Mouse (Mus musculus) ES-E14 (cell line): ENCODE results near the gene Frem3.

ENCODE experiments used
- CHD2 ChIP-seq: IDR thresholded peaks from 2 replicates; pipeline ENCODE4 v1.6.1; 2014; ENCODE audit warnings: mild to moderate bottlenecking, low read depth, low read length, inconsistent platforms
- HCFC1 ChIP-seq: IDR thresholded peaks from 2 replicates; pipeline ENCODE4 v1.6.1; 2012; ENCODE audit warnings: low read length, inconsistent platforms, borderline replicate concordance; ENCODE audit not compliant: insufficient read depth
- MAFK ChIP-seq: IDR thresholded peaks from 2 replicates; pipeline ENCODE4 v1.6.1; 2014; ENCODE audit warnings: mild to moderate bottlenecking, low read depth, low read length, inconsistent platforms; ENCODE audit not compliant: insufficient read depth
- ZC3H11A ChIP-seq: IDR thresholded peaks from 2 replicates; pipeline ENCODE4 v1.6.1; 2012; ENCODE audit warnings: low read depth, mild to moderate bottlenecking, inconsistent platforms, low read length, borderline replicate concordance
- ZNF384 ChIP-seq: IDR thresholded peaks from 2 replicates; pipeline ENCODE4 v1.6.1; 2012; ENCODE audit warnings: low read depth, low read length, inconsistent platforms

DNA sequence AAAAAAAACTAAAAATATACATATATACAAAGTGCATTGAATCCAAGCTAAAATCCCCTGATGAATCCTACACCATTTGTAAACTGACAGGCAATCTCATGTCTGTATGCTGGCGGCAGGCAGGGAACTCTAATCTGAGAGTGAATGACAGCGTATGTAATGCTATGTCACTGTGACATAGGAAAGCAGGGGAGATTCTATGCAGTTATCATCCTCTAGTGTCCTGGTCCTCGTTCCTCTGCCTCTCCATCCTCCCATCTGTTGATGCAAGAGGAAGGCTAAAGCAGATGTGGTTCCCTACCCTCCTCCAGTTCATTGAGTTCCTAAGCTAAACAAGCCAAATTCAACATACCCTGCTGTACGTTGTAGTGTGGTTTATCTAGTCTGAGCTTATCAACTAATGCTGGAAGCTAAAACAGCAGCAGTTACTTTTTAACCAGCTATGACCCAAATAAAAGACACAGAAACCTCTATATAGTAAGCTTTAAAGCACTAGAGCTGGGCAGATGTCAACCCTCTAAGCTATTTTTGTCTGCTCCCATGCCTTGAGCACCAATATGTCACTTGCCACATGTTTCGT is 73.0 kb downstream of the Frem3 start:
- TF ChIP-seq MAFK (no peak), CHD2 (no peak), ZNF384 (no peak), ZC3H11A (no peak), HCFC1 (no peak)
